Mouse (Mus musculus): Measurements from ENCODE around the gene Pkdcc.

Gene Pkdcc

DNA sequence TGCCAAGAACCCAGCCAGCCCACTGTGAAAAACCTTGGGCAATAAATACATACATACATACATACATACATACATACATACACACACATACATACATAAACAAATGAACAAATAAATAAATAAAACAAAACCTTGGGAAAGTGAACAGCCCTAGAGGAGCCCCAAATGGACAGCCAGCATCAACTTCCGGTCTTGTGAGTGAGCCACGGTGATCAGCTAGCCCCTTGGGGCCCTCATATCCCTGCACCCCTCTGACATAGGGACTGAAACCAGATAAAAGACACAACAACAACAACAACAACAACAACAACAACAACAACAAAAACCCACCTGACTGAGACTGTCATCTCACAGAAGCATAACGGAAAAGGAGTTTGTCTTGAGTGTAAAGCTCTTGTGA lies 30.4 kb downstream of the Pkdcc start:
- ATAC-seq (ENCODE audit: low TSS enrichment): no peak

DNA sequence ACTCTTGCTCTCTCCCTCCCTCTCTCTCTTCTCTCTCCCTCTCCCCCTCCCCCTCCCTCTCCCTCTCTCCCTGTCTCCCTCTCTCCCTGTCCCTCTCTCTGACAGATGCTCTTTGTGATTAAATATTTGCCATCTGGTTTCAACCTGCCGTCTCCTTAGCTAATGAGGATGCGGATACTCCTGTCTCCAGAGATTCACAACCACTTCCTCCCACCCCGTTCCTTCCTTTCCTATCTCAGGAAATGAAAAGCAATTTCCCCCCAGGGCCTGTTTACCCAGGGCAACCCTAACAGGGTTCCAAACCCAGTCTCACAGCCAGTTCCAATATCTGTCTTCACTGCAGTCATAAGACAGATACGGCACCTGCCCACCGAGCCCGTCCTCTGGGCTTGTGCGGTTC lies 31.0 kb downstream of the Pkdcc start:
- no peak for ATAC-seq (ENCODE audit: low TSS enrichment)

DNA sequence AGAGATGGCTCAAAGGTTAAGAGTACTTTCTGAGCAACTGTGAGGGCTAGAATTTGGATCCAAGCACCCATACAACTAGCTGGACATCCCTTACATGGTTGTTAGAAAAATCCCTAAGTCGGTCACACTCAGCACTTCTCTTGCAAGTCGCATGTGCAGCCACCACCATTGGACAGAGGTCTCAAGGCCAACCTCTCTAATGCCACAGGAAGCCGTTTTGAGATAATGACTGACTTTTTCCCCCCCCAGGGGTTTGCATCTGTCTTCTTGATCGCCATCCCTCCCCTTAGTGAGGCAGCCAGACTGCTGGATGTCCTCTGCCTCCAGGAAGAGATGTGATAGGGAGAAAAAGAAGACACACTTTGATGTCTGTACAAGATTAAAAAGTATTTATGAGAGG lies 32.1 kb downstream of the Pkdcc start:
- no peak for ATAC-seq (ENCODE audit: low TSS enrichment)

DNA sequence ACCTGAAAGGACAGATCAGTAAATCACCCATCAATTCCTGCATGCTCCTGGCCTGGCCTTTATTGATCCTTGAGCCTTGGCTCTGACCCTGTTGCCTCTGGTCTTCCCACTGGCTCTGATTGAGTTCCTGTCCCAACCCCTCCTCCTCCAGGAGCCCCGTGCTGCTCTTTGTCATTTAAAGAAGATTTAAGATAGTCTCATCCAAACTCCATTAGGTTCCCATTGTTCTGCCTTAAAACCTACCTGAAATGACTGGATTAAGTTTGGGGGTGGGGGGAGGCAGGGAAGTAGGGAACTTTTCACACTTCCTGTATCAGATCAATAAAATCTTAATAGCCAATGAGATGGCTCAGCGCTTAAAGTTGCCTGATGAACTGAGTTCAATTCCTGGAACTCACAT lies 33.4 kb downstream of the Pkdcc start:
- no peak for ATAC-seq (ENCODE audit: low TSS enrichment)

DNA sequence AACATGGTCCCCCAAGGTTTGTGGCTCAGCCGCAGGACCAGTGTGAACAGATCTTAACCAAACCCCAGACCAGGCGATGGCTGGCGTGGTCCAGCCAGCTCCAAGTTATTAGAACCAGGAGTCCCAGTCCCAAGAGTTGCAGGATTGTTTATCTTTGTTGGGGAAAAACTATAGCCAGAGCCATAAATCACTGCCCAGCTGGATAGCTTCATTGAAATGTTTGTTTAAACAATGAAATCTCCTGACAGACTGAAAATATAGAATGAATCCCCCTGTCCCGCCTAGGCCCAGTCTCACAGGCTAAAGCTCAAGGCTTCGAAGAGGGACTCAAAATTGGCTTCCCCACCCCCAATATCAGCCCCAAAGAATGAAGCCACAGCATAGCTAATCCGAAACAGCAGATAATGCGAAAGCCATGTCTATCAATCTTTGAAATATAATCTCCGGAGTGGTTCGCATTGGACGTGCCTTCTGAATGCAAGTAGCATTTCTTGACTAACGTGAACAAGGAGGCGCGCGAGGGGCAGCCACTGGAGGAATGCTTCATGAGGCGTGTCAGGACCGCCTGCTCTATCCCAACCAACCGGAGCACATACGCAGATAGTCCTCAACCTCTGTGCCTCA lies 35.9 kb downstream of the Pkdcc start:
- no peak for ATAC-seq (ENCODE audit: low TSS enrichment)

DNA sequence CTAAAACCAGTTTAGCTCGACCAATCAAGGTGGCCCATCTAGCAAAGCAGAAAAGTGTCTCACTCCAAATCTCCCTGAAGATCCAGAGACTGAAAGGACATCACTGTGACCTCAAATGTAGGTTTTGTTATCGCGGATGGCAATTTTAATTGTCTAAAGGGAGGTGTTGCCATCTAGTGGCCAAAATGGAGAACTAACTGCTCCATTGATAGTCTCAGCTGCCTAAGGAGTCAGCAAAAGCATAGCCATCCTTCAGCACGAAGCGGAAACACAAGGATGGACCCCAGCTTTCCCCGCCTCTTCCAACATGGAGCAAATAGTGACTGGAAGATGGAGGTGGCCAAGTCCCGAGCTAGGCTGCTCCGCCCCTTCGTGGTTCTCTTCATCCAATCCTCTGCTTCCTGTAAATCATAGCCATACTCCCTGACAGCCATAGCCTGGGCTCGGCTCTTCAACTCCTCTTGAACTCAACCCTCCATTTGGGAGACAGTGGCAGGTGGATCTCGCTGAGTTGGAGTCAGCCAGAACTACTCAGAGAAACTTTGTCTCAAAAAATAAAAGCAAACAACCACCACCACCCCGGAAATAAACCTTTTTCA lies 38.1 kb downstream of the Pkdcc start:
- peak; percentile 95 for ATAC-seq (ENCODE audit: low TSS enrichment)

DNA sequence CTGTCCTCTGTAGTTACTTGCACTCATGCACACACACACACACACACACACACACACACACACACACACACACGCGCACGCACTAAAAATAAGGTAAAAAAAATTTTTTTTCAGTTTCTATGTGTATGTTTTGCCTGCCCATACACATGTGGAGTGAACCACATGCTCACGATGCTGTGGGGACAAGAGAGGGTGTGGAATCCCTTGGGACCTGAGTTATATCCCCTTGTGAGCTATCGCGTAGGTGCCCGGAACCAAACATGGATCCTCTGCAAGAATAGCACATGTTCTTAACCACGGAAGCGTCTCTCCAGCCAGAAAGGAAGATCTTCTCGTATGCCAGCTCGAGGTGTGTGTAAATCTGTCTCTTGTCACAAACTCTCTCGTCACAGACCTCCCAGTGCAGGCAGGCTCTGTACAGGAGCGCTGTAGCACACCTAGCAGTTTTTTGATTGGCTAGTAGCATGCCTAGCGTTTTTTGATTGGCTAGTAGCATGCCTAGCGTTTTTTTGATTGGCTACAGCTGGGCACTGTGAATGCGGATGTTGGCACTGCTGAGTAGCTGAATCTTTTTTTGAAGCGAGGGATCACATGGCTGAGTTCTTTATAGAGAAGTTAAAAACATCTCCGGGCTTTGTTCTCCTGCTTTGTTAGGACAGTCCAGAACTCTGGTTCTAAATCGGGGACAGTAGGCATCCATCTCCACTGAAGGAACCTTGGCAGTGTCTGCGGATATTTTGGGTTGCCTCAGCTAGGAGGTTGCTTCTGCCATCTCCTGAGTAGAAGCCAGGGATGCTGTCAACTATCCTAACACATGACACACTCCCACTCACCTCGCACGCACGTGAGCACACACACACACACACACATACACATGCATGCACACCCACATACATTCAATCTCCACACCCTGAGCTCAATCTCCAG lies 52.4 kb downstream of the Pkdcc start:
- peak; percentile 83 for ATAC-seq (ENCODE audit: low TSS enrichment)

DNA sequence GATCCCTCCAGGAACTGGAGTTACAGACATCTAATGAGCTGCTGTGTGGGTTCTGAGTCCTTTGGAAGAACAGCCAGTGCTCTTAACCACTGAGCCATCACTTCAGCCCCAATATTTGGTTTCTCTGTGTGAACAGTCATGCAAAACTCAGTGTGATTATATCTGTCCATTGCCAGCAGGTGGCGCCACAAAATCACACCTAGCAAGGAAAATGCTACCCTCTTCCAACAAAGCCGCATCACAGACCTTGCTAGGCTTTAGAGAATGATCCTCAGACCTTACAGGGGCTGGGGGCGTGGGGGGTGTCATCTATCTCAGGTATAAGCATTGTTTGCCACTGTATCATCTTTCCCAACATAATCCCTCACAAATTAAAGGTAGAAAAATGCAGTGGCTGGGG lies 56.4 kb downstream of the Pkdcc start:
- ATAC-seq (ENCODE audit: low TSS enrichment): no peak

DNA sequence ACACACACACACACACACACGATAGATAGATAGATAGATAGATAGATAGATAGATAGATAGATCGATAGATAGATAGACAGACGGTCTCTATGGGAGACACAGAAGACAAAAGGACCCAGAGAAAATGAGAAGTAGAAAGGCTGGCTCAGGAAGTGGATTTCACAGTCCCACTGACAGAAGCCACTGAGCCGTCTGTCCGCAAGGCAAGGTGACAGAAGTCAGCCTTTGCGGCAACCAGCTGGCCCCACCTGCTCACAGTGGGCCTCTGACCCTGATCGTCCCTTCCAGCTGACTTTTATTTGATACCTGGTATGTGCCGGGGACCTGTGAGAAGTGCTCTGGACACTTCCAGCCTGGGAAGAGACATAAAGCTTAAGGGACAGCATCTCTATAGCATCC lies 57.5 kb downstream of the Pkdcc start:
- no peak for ATAC-seq (ENCODE audit: low TSS enrichment)

DNA sequence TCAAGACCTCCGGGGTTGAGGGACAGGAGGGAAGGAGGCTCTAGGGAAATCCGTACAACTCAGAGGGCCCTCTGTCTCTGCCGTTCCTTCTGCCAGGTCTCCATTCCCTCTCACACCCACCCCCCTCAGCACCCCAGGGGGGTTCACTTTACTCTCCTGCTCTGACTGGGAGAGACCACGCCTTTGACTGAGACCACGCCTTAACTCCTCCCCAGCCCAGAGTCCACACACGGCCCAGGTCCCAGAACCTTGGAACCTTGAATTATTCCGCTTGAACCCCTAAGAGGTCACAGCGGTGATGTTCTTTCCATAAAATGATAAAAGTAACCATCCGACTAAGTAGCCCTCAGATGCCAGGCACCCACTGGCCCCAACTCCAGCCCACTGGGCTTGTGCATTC lies 58.5 kb downstream of the Pkdcc start:
- ATAC-seq (ENCODE audit: low TSS enrichment): no peak

DNA sequence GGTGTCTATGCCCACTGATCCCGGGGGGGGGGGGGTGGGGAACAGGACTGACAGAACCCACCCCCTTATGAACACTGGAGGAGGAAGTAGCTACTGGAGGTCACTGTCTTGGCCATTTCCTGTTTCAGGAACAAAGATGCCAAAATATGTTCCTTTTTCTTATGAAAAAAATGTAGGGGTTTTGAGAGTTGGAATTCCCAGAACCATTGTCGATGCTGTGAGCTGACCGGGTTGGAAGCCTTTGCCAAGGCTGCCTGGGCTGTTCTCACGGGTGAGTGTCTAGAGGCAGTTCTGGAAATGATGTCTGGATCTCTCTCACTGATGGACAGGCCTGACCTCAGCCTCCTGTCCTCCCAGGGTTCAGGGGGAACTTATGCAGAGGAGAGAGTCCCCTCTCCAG lies 59.0 kb downstream of the Pkdcc start:
- no peak for ATAC-seq (ENCODE audit: low TSS enrichment)
